Mouse (Mus musculus) adipocyte (in vitro differentiated cells): ENCODE results near the gene 4932414N04Rik.
"Not testable (repeated sequence)": the region's sequence is repeated elsewhere in the genome, so short reads cannot be mapped to it uniquely, and the experiment has no call there.

ENCODE experiments used
- DNase-seq: peaks from one replicate; pipeline ENCODE4 v3.0.0-alpha.2; 2016; ENCODE audit warnings: low spot score

The 4932414N04Rik gene

DNA sequence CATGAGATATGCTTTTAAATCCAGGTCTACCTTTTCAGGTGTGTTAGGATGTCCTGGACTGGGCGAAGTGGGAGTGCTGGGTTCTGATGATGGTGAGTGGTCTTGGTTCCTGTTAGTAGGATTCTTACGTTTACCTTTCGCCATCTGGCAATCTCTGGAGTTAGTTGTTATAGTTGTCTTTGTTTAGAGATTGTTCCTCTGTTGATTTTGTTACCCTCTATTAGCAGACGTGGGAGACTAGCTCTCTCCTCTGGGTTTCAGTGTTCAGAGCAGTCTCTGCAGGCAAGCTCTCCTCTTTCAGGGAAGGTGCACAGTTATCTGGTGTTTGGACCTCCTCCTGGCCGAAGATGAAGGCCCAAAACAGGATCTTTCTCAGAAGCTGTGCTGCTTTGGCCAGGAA lies at the start of gene 4932414N04Rik:
Gene 4932414N04Rik (plus strand): TSS at position 301 of the 400 bp plus-strand sequence.
- DNase-seq, result not testable (repeated sequence)

- DNase-seq, result no peak
These were observed 75.9 kb downstream of the 4932414N04Rik start for GRCm38 (mm10) chr2:68732216-68732615.

GRCm38 (mm10) chr2:68739772-68740739 lies 83.8 kb downstream of the 4932414N04Rik start:
- no peak for DNase-seq

DNA sequence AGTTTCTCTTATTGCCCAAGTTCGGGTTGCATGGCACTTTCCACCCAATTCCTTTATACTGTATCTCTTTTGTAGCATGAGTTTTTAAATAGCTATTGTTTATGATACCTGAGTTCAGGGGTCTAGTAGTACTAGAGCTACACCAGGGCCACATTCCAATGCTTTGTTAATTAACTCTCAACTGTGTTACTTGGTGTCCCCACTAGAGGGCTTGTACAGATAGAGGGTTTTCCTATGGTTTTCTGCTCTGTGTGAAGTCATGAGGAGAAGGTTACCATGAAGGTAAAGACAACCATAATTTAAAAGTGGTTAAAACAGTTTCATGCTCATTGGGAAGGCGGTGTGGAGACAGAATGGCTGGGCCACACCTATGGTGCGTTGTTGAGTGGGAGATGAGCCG lies 88.3 kb downstream of the 4932414N04Rik start:
- DNase-seq, result peak; percentile 21

DNA sequence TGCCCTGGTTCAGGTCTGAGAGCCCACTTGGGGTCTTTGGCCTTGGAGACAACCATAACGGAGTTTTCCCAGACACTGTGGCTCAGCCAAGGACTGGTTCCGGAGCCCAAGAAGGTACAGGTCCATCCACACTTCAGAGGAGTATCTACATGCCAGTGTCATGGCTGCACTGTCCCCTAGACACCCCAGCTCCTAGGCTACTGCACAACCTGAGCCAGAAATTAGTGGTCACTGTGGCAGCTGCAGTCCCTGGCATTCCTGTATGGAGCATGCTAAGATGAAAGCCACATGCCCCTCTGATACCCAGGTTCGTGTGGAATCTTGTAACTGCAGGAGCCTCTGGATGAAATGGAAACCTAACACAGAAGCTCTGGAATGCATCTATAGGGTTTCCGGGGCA lies 99.9 kb downstream of the 4932414N04Rik start:
- DNase-seq, result no peak

DNA sequence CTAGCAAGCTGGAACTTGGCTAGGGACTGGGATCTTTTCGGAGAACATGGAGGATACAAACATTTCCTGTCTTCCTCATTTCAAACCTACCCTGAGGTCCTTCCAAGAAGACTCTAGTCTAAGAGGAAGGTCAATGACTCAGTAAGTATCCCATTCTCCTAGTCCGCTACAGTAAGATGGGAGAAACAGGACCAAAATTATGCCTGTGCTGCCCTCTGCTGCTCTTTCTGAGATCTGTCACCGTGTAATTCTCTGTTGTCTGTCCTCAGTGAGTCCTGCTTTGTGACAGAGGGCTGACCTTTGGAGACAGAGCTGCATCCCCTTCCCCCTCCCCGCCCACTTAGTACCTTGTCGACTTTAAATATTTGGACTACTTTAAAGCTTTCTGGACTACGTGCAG lies 100.5 kb downstream of the 4932414N04Rik start:
- DNase-seq, result peak; percentile 71

DNA sequence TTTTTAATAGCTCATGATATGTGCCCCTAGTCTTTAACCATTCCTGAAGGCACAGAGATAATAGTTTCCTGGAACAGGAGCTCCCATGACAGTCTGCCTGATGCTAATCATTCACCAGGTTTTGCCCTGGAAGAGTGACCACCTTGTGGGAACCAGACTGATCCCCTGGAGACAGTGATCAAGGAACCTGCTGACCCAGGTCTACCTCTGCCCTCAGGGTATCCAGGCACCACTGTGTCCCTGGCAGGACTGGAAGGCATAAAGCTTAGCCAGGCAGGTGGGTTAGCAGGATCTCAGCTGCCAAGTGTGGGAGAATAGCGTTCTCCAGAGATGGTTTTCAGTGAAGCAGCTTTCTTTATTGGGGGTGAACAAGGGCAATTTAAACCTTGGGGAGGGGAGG lies 109.1 kb downstream of the 4932414N04Rik start:
- DNase-seq, result no peak

DNA sequence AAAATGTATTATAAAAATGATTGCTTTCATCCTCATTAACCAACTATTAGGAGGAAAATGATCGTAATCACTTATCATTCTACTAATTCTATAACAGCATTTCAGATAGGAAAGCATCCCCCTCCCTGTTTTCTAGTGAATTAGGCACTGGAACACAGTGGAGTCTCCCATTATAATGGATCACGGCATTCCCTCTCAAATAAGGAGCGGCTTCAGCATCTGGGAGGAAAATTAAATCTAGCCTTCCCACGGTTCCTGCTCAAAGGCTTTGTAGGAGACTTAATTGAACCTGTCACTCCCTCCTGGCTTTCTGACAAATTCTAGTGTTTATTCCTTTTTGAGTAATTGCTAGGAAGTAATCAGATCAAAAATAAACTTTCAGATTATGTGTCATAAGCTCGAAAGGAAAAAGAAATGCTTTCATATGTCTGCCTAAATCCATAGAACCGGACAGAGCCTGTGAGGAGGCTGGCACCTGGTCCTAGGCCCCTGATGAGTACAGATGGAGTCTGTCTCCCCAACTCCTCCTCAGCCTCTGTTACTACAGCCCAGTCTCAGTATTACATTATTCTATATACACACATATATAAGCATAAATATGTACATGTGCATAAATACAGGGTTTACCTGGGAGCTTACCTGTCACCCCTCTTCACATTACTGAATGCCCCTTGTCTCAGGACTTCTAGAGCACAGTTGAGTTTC lies 111.1 kb downstream of the 4932414N04Rik start:
- no peak for DNase-seq

DNA sequence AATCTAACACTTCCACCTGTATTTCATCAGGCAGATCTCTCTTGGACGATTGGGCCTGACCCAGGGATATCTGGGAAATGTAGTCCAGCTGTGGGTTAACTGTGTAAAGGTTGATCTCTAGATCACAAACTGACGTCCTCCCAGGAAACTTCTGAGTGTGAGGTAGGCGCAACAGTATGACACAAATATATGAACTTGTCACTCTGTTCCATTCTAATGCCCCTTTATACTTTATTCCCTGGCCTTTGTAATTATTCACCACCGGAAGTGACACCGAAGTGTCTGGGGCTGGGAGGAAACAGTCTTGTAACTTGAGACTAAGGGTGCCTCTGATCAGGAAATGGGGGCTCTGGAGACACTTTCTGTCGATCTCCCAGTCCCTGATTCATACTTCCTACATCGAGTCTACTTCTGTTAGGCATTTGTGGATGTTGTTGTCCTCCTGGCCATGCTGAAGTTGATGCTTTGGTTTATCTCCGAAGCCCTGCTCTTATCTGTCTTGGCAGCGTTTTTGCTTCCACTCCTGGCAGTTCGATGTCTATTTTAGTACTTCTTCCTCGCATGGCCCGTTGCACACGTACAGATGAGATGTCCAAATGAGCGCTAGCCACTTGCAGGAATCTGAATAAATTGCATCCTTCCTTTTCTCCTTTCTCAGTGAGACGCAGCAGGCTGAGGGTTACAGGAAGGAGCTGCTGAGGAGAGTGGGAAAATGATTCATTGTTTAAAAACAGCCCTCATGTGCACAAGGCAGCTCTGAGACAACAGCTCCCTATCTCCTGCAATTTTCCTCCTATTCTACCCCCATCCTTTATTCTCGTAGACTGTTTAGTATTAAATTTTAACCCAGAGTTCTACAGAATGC lies 126.2 kb downstream of the 4932414N04Rik start:
- no peak for DNase-seq

DNA sequence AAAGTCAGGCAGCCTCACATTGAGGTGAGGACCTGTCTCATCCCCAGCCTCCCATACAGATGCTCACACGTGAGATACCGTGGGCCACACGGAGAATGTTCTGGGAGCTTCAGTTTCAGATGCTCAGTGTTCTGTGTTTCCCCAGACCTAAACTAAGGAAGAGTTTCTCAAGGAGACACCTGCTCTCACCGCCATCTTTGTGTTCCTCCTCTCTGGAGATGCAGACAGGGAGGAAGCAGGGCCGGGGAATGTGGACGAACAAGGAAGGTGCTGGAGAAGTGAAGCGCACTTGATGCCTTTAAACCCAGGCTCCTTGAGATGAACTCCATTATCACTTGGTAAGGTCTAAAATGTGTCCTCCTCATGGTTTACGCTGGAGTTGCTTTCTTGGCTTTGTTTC lies 127.4 kb downstream of the 4932414N04Rik start:
- DNase-seq, result not testable (repeated sequence)

DNA sequence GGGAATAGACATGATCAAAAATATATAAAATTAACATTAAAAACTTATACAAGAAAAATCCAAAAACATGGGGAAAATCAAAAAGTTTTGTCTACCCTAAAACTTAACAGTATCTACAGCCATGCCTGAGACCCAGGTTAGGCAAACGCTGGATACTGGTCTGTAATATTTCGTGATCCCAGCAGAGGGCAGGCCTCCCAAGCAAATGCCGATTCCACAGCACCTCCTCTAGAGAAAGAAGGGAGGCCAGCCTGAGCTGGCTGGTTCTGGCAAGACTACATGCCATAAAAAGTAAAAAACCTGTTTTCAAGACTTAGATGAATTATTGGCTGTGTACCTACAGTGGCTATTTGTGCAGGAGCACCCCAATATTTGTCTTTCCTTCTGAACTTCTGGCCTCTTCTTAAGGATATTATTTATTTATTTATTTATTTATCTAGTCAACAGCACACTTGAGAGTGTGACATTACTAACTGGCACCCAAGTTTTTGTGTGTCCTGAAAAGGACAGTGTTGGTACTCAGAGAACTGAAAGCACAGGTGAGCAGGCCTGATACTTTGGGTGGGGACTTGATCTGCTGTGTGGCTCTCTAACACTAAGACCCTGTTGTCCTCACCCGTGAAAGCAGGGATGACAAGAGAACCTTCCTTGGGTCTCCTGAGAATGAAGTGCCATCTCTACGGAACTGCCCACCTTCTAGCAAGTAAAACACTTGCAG lies 128.6 kb downstream of the 4932414N04Rik start:
- DNase-seq, result peak; percentile 91

- no peak for DNase-seq
These were observed 130.9 kb downstream of the 4932414N04Rik start for GRCm38 (mm10) chr2:68787161-68787675.

- DNase-seq, result no peak
These were observed 136.0 kb downstream of the 4932414N04Rik start for GRCm38 (mm10) chr2:68792296-68792695.

GRCm38 (mm10) chr2:68793472-68793871 lies 137.2 kb downstream of the 4932414N04Rik start:
- no peak for DNase-seq

DNA sequence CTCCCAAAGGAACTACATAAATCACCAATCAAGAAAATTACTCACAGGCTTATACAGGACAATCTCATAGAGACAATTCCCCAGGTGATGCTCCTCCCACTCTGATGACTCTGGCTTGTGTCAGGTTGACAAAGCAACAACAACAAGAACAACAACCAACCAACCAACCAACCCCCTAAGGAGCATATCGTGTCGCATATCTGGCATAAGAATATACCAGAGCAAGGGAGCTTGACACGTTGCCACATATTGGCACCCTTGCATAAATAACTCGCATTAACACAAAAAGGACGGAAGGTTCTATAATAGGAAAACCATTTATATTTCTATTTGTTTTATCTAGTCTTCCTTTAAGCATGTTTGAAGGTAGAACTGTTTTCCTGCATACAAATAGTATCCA lies 137.9 kb downstream of the 4932414N04Rik start:
- DNase-seq, result no peak

GRCm38 (mm10) chr2:68794616-68795015 lies 138.3 kb downstream of the 4932414N04Rik start:
- DNase-seq, result no peak

- peak; percentile 76 for DNase-seq
These were observed 139.9 kb downstream of the 4932414N04Rik start for GRCm38 (mm10) chr2:68796011-68796775.

DNA sequence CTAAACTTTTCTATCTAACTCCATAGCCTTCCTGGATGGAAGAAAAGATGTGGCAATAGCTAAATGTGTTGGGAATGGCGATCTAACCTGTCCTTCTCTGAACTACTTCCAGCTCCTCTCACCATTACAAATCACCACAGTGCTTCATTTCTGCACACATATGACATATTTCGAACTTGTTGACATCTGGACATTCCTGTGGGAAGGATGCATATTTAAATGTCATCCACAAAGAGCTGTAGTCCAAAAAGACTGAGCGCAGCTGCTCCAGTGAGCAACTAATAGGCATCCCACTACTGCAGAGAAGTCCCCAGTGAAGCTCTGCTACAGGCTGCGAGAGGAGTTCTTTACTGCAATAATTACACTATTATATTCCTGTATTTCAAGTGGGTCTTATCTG lies 140.8 kb downstream of the 4932414N04Rik start:
- DNase-seq, result no peak
